In the genomic region with DNA sequence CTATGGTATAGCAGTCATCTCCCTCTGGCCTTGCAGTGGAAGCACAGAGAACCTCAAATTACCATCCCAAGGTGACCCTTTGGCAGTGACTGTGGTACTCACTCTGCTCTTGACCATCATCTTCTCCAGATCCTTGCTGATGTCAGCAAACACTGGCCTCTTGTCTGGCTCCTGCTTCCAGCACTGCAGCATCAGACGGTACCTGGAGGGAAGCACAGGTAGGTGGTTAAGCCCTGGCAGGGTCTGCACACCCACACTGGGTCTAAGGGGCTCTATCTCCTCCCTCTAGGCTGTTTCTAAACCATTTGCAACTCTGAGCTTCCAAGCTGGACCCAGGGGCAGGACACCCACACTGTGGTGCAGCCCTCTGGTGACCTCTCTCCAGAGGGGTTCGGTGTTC, we compare ENCODE assay signal across 25 mouse cellular contexts. TPM values are rescaled to one million over a fixed set of nuclear protein-coding genes. Genes with fewer than 3 reads are reported as not detected.
DNase-seq lines count a peak whose midpoint lies in the region; ATAC-seq and TF ChIP-seq lines count a peak whose summit lies in the region.
"Had no signal": no experiment of that assay in that cellular context is flagged by ENCODE, and none has a peak within 500 bp of the region (broad histone marks: within the 10 kb centered on the region; RNA-seq: fewer than 3 reads in every experiment).

No protein-coding gene starts in this region.

- no peak for ATAC-seq in forebrain, embryonic 11.5 days (replicated peaks; ENCODE audit: low FRiP score)
- ATAC-seq in forebrain, embryonic 15.5 days (replicated peaks): no peak
- ATAC-seq: activated CD4-positive, CD25-positive, alpha-beta regulatory T cell, adult 4 months; CD4-positive, CD25-positive, alpha-beta regulatory T cell, adult 4 months; forebrain, embryonic 14.5 days; forebrain, postnatal 0 days; Patski had no signal

- no peak for TF ChIP-seq EP300 in heart, adult 2 months (IDR thresholded peaks at IDR 0.05; ENCODE audit: insufficient read depth, low read depth, low read length)

- H3K4me3 ChIP-seq in forebrain, embryonic 11.5 days (ENCODE audit: low read depth, low read length): no peak overlapping the region
- H3K4me3 ChIP-seq in forebrain, embryonic 15.5 days: no peak overlapping the region
- no peak overlapping the region for H3K4me3 ChIP-seq in heart, embryonic 10.5 days
- H3K4me3 ChIP-seq in heart, adult 2 months: no peak overlapping the region
- H3K4me3 ChIP-seq in lung, adult 2 months (replicated peaks; ENCODE audit: extremely low read depth, low read depth, low read length): peak overlapping the region; percentile 40
- H3K4me3 ChIP-seq: embryonic facial prominence, embryonic 10.5 days; embryonic facial prominence, embryonic 12.5 days; forebrain, embryonic 12.5 days had no signal

- no peaks in the 10 kb centered on the region for H3K36me3 ChIP-seq in forebrain, embryonic 11.5 days (ENCODE audit: control insufficient read depth, insufficient read depth, low read length)
- H3K36me3 ChIP-seq in forebrain, embryonic 15.5 days: no peaks in the 10 kb centered on the region
- H3K36me3 ChIP-seq in heart, embryonic 10.5 days: no peaks in the 10 kb centered on the region
- no peaks in the 10 kb centered on the region for H3K36me3 ChIP-seq in heart, adult 2 months (ENCODE audit: control insufficient read depth, insufficient read depth, low read length)
- H3K36me3 ChIP-seq: embryonic facial prominence, embryonic 10.5 days; embryonic facial prominence, embryonic 12.5 days; forebrain, embryonic 12.5 days; G1E had no signal

- intact Hi-C loops in heart, adult 2 months (cut with DNase I): no loop called here

- TF ChIP-seq POLR2A in heart, adult 2 months (IDR thresholded peaks at IDR 0.05; ENCODE audit: insufficient read depth, low read depth, low read length): no peak
- peak; percentile 58; the same call in 1 of the 2 replicates for TF ChIP-seq POLR2A in lung, adult 2 months (IDR thresholded peaks at IDR 0.05; ENCODE audit: borderline replicate concordance, extremely low read depth, low read depth, low read length)

- no peaks in the 10 kb centered on the region for H3K9me3 ChIP-seq in forebrain, embryonic 11.5 days (ENCODE audit: control insufficient read depth, low read length)
- H3K9me3 ChIP-seq in forebrain, embryonic 15.5 days: no peaks in the 10 kb centered on the region
- no peaks in the 10 kb centered on the region for H3K9me3 ChIP-seq in heart, embryonic 10.5 days
- H3K9me3 ChIP-seq: embryonic facial prominence, embryonic 10.5 days; embryonic facial prominence, embryonic 12.5 days; forebrain, embryonic 12.5 days; G1E had no signal

- H3K9ac ChIP-seq in forebrain, embryonic 11.5 days (ENCODE audit: low read length): no peak overlapping the region
- H3K9ac ChIP-seq in forebrain, embryonic 15.5 days (replicated peaks): no peak overlapping the region
- H3K9ac ChIP-seq in heart, adult 2 months (ENCODE audit: low read depth, low read length): no peak overlapping the region
- H3K9ac ChIP-seq: embryonic facial prominence, embryonic 12.5 days; forebrain, embryonic 12.5 days; forebrain, postnatal 0 days had no signal

- peak; percentile 27 for DNase-seq in forebrain, embryonic 11.5 days (ENCODE audit: low spot score)
- peak; percentile 70 for DNase-seq in heart, embryonic 10.5 days (ENCODE audit: low spot score)
- no peak for DNase-seq in heart, adult 2 months
- DNase-seq in lung, adult 2 months: no peak
- no peak for DNase-seq in lung, postnatal 36 days
- DNase-seq: adrenal gland, adult 8-10 months; adrenal gland, postnatal 14 days; adrenal gland, postnatal 36 days; B cell, adult 2 months; cerebellum, adult 11-12 months; cerebellum, adult 2 months; cerebellum, adult 9-10 months; cerebellum, postnatal 10 days; cerebellum, postnatal 25 days; forebrain, postnatal 0 days had no signal

- no peak overlapping the region for H3K27ac ChIP-seq in forebrain, embryonic 11.5 days (ENCODE audit: low read depth, low read length)
- no peak overlapping the region for H3K27ac ChIP-seq in forebrain, embryonic 15.5 days (replicated peaks)
- no peak overlapping the region for H3K27ac ChIP-seq in heart, embryonic 10.5 days
- H3K27ac ChIP-seq in heart, adult 2 months: no peak overlapping the region
- H3K27ac ChIP-seq: embryonic facial prominence, embryonic 10.5 days; embryonic facial prominence, embryonic 12.5 days; forebrain, embryonic 12.5 days had no signal

- TF ChIP-seq CTCF in heart, adult 2 months (IDR thresholded peaks at IDR 0.05): no peak
- no peak for TF ChIP-seq CTCF in lung, adult 2 months (IDR thresholded peaks at IDR 0.05; ENCODE audit: insufficient read depth, low read length)

- H3K4me1 ChIP-seq in forebrain, embryonic 11.5 days (replicated peaks; ENCODE audit: control insufficient read depth, insufficient read depth, low read length): no peaks in the 10 kb centered on the region
- no peaks in the 10 kb centered on the region for H3K4me1 ChIP-seq in forebrain, embryonic 15.5 days
- peaks cover 7% of the 10 kb centered on the region; the same call in 1 of the 2 replicates for H3K4me1 ChIP-seq in heart, embryonic 10.5 days
- H3K4me1 ChIP-seq in heart, adult 2 months (ENCODE audit: control insufficient read depth, insufficient read depth, low read length): no peaks in the 10 kb centered on the region
- H3K4me1 ChIP-seq in lung, adult 2 months (ENCODE audit: control insufficient read depth, insufficient read depth, low read length): no peaks in the 10 kb centered on the region
- H3K4me1 ChIP-seq: embryonic facial prominence, embryonic 10.5 days; embryonic facial prominence, embryonic 12.5 days; forebrain, embryonic 12.5 days had no signal

- WGBS in forebrain, embryonic 11.5 days: 88% methylated on average over 2 of the region's 2 CpGs
- WGBS in forebrain, embryonic 15.5 days: 96% methylated on average over 2 of the region's 2 CpGs
- 86% methylated on average over 2 of the region's 2 CpGs for WGBS in heart, embryonic 10.5 days
- 92% methylated on average over 2 of the region's 2 CpGs for WGBS in heart, adult 2 months
- WGBS in lung, adult 2 months: 66% methylated on average over 2 of the region's 2 CpGs

- no peaks in the 10 kb centered on the region for H3K27me3 ChIP-seq in forebrain, embryonic 11.5 days (ENCODE audit: control insufficient read depth, insufficient read depth, low read length)
- H3K27me3 ChIP-seq in forebrain, embryonic 15.5 days: no peaks in the 10 kb centered on the region
- H3K27me3 ChIP-seq in heart, embryonic 10.5 days (ENCODE audit: insufficient read depth, poor library complexity, severe bottlenecking): no peaks in the 10 kb centered on the region
- no peaks in the 10 kb centered on the region for H3K27me3 ChIP-seq in heart, adult 2 months (ENCODE audit: control insufficient read depth, insufficient read depth, low read length)
- H3K27me3 ChIP-seq: embryonic facial prominence, embryonic 12.5 days; forebrain, embryonic 12.5 days had no signal

- H3K4me2 ChIP-seq in forebrain, embryonic 11.5 days (ENCODE audit: low read depth, low read length, severe bottlenecking): no peak overlapping the region
- no peak overlapping the region for H3K4me2 ChIP-seq in forebrain, embryonic 15.5 days (replicated peaks)
- H3K4me2 ChIP-seq: embryonic facial prominence, embryonic 12.5 days; forebrain, embryonic 12.5 days had no signal

- no peaks in the 10 kb centered on the region for H3K79me2 ChIP-seq in heart, adult 2 months (replicated peaks; ENCODE audit: control insufficient read depth, insufficient read depth, low read length)

RNA-seq across cellular contexts. Expression of a gene that starts 24.1 kb away (rescaled TPM):
- polyA plus RNA-seq in forebrain, embryonic 11.5 days (2014; fragmentation: Nextera tagmentation; extraction: Ambion mirVana): 8.1 and 9.3 TPM in 2 replicates
- polyA plus RNA-seq in forebrain, embryonic 15.5 days (2015; fragmentation: Nextera tagmentation; extraction: Ambion mirVana): 9.2 and 11.1 TPM in 2 replicates
- 7.3 and 10.5 TPM in 2 replicates for polyA plus RNA-seq in heart, embryonic 10.5 days (2016; fragmentation: Nextera tagmentation; extraction: Ambion mirVana)
- total RNA-seq in heart, adult 2 months (2021): 10 to 100 TPM; 17.6 to 20.4 TPM
- polyA plus RNA-seq in heart, adult 2 months (2012; rRNA removed): 4.3 and 8.1 TPM in 2 replicates
- polyA plus RNA-seq in lung, adult 2 months (2012; rRNA removed): 8.0 and 10.7 TPM in 2 replicates

RNA-seq across cellular contexts. Expression of a gene that starts 34.4 kb away (rescaled TPM):
- 0.39 and 0.43 TPM in 2 replicates for polyA plus RNA-seq in forebrain, embryonic 11.5 days (2014; fragmentation: Nextera tagmentation; extraction: Ambion mirVana)
- 1.3 TPM in 2 replicates for polyA plus RNA-seq in forebrain, embryonic 15.5 days (2015; fragmentation: Nextera tagmentation; extraction: Ambion mirVana)
- polyA plus RNA-seq in heart, embryonic 10.5 days (2016; fragmentation: Nextera tagmentation; extraction: Ambion mirVana): 0.06 and 1.3 TPM in 2 replicates
- 1 to 10 TPM; 2.7 to 5.8 TPM for total RNA-seq in heart, adult 2 months (2021)
- 2.8 and 6.0 TPM in 2 replicates for polyA plus RNA-seq in heart, adult 2 months (2012; rRNA removed)
- polyA plus RNA-seq in lung, adult 2 months (2012; rRNA removed): 1.6 and 1.8 TPM in 2 replicates
- total RNA-seq: CH12.LX had no signal
- polyA plus RNA-seq: G1E had no signal

Comparison
In these comparisons a context has a peak if more than half of its experiments do, and no peak if none do; other contexts are left out.
1. DNase-seq: peak in forebrain, embryonic 11.5 days (single experiment) and heart, embryonic 10.5 days (single experiment); none in heart, adult 2 months (0 of 2), lung, adult 2 months (single experiment) and lung, postnatal 36 days (single experiment).